Mouse (Mus musculus) neural tube, embryonic 11.5 days (tissue): ENCODE data around the gene Pygo2. TPM values are rescaled to one million over a fixed set of nuclear protein-coding genes. Genes with fewer than 3 reads are reported as not detected.

Experiments
- ATAC-seq: fragments of 200-750 bp; cut with Nextera tagmentation; 2 replicates; pipeline ENCODE4 v1.8.0; 2017; ENCODE audit warnings: moderate number of reproducible peaks, mild to moderate bottlenecking, moderate TSS enrichment, moderate library complexity; ENCODE audit not compliant: insufficient read depth, low FRiP score, low TSS enrichment
- DNase-seq: peaks from one replicate; pipeline ENCODE4 v3.0.0-alpha.2; 2015; ENCODE audit warnings: low spot score
- H3K27ac ChIP-seq: fragments of 300-500 bp; sonication (generic); 2 replicates; pipeline ENCODE4 v1.5.1; 2014; ENCODE audit warnings: low read depth, mild to moderate bottlenecking, low read length
- H3K27me3 ChIP-seq: fragments of 300-500 bp; sonication (generic); 2 replicates; pipeline ENCODE4 v1.6.1; 2014; ENCODE audit warnings: mild to moderate bottlenecking, low read length, mixed read lengths; ENCODE audit not compliant: control insufficient read depth, insufficient read depth
- H3K36me3 ChIP-seq: fragments of 300-500 bp; sonication (generic); 2 replicates; pipeline ENCODE4 v1.6.1; 2014; ENCODE audit warnings: mild to moderate bottlenecking, low read length, moderate library complexity, mixed read lengths; ENCODE audit not compliant: control insufficient read depth, insufficient read depth
- H3K4me1 ChIP-seq: fragments of 300-500 bp; sonication (generic); 2 replicates; pipeline ENCODE4 v1.6.1; 2014; ENCODE audit warnings: low read length, mixed read lengths; ENCODE audit not compliant: control insufficient read depth, insufficient read depth
- H3K4me2 ChIP-seq: fragments of 300-500 bp; sonication (generic); 2 replicates; pipeline ENCODE4 v1.6.1; 2014; ENCODE audit warnings: low read depth, mild to moderate bottlenecking, moderate library complexity
- H3K4me3 ChIP-seq: fragments of 300-500 bp; sonication (generic); 2 replicates; pipeline ENCODE4 v1.5.1; 2014; ENCODE audit warnings: low read depth, low read length
- H3K9ac ChIP-seq: fragments of 300-500 bp; sonication (generic); 2 replicates; pipeline ENCODE4 v1.6.1; 2014; ENCODE audit warnings: mild to moderate bottlenecking, low read length
- H3K9me3 ChIP-seq: fragments of 300-500 bp; sonication (generic); 2 replicates; pipeline ENCODE4 v1.6.1; 2016; ENCODE audit warnings: low read length; ENCODE audit not compliant: control insufficient read depth
- WGBS: fragments of 180-500 bp; shearing (Covaris S2); extraction: QIAGEN DNeasy Blood & Tissue Kit; methylation state at CpG from one replicate; pipeline ENCODE4 v1.1.7; 2014; 5-methylcytosine and 5-hydroxymethylcytosine counted together
- polyA plus RNA-seq: library from polyadenylated mRNA; unstranded; fragments of >200 nt; fragmentation: Nextera tagmentation; extraction: Ambion mirVana; gene quantifications from 2 replicates; pipeline ENCODE4 v1.2.1, GENCODE M21; 2014

Gene Pygo2
- polyA plus RNA-seq, 1 experiment from 2014 or later, result 55.7 TPM

GRCm38 (mm10) chr3:89435041-89435440, 5.0 kb downstream of the Pygo2 start:
- no peak overlapping the region for H3K4me2 ChIP-seq
- H3K4me3 ChIP-seq, result no peak overlapping the region
- H3K9me3 ChIP-seq, result no peaks in the 10 kb centered on the region
- H3K27ac ChIP-seq, result no peak overlapping the region
- DNase-seq, result no peak
- peaks cover 7% of the 10 kb centered on the region; the same call in 1 of the 2 replicates for H3K36me3 ChIP-seq
- no peak for ATAC-seq
- no peak overlapping the region for H3K9ac ChIP-seq
- 78% methylated on average over 7 of the region's 7 CpGs for WGBS
- H3K27me3 ChIP-seq, result no peaks in the 10 kb centered on the region
- peaks cover 17% of the 10 kb centered on the region for H3K4me1 ChIP-seq

- Histone ChIP-seq H3K4me1 (peaks cover 8% of the 10 kb centered on the region), H3K9me3 (no peaks in the 10 kb centered on the region), H3K36me3 (peaks cover 7% of the 10 kb centered on the region; the same call in 1 of the 2 replicates), H3K4me3 (peak within 1 kb of the TSS; percentile 19), H3K27ac (no peak within 1 kb of the TSS), H3K9ac (peak within 1 kb of the TSS; percentile 8), H3K4me2 (peak within 1 kb of the TSS; percentile 39), H3K27me3 (no peaks in the 10 kb centered on the region)
- ATAC-seq (peak; percentile 73), DNase-seq (peak; percentile 81)
- 3% methylated on average over 16 of the region's 16 CpGs for WGBS
Observed at GRCm38 (mm10) chr3:89436176-89437113, 6.4 kb downstream of the Pygo2 start, which contains the start of gene Pbxip1. TSS of gene Pbxip1 (plus strand) at chr3:89436706.

- H3K27me3 ChIP-seq, result no peaks in the 10 kb centered on the region
- peak overlapping the region; percentile 39 for H3K4me2 ChIP-seq
- no peak for ATAC-seq
- H3K4me1 ChIP-seq, result peaks cover 6% of the 10 kb centered on the region
- no peak overlapping the region for H3K27ac ChIP-seq
- no peak for DNase-seq
- 28% methylated on average over 5 of the region's 5 CpGs for WGBS
- H3K36me3 ChIP-seq, result peaks cover 7% of the 10 kb centered on the region; the same call in 1 of the 2 replicates
- H3K9me3 ChIP-seq, result no peaks in the 10 kb centered on the region
- H3K4me3 ChIP-seq, result peak overlapping the region; percentile 19; the same call in 1 of the 2 replicates
- peak overlapping the region; percentile 8; the same call in 1 of the 2 replicates for H3K9ac ChIP-seq
Observed at GRCm38 (mm10) chr3:89437269-89437668, 7.3 kb downstream of the Pygo2 start.

GRCm38 (mm10) chr3:89440691-89441090, 10.7 kb downstream of the Pygo2 start:
- Histone ChIP-seq H3K9me3 (no peaks in the 10 kb centered on the region), H3K27ac (no peak overlapping the region), H3K4me3 (no peak overlapping the region), H3K4me1 (peaks cover 6% of the 10 kb centered on the region), H3K9ac (no peak overlapping the region), H3K4me2 (no peak overlapping the region), H3K27me3 (no peaks in the 10 kb centered on the region), H3K36me3 (no peaks in the 10 kb centered on the region)
- ATAC-seq, result no peak
- 89% methylated on average over 2 of the region's 2 CpGs for WGBS
- DNase-seq, result no peak

GRCm38 (mm10) chr3:89448720-89449537, 18.9 kb downstream of the Pygo2 start:
- Histone ChIP-seq H3K36me3 (no peaks in the 10 kb centered on the region), H3K4me1 (no peaks in the 10 kb centered on the region), H3K27ac (no peak overlapping the region), H3K4me2 (no peak overlapping the region), H3K4me3 (no peak overlapping the region), H3K9ac (no peak overlapping the region), H3K27me3 (no peaks in the 10 kb centered on the region), H3K9me3 (no peaks in the 10 kb centered on the region)
- no peak for ATAC-seq
- WGBS, result 71% methylated on average over 13 of the region's 13 CpGs
- no peak for DNase-seq

- Histone ChIP-seq H3K27ac (no peak overlapping the region), H3K9ac (no peak overlapping the region), H3K27me3 (no peaks in the 10 kb centered on the region), H3K9me3 (no peaks in the 10 kb centered on the region), H3K4me1 (no peaks in the 10 kb centered on the region), H3K4me2 (no peak overlapping the region), H3K36me3 (no peaks in the 10 kb centered on the region), H3K4me3 (no peak overlapping the region)
- 32% methylated on average over 7 of the region's 7 CpGs for WGBS
- DNase-seq, result peak; percentile 74
- ATAC-seq, result peak; percentile 75; the same call in 1 of the 2 replicates
Observed at GRCm38 (mm10) chr3:89449541-89449940, 19.5 kb downstream of the Pygo2 start.

- no peak overlapping the region for H3K4me2 ChIP-seq
- no peak overlapping the region for H3K9ac ChIP-seq
- H3K36me3 ChIP-seq, result no peaks in the 10 kb centered on the region
- no peak for DNase-seq
- H3K4me1 ChIP-seq, result no peaks in the 10 kb centered on the region
- no peak overlapping the region for H3K27ac ChIP-seq
- H3K27me3 ChIP-seq, result no peaks in the 10 kb centered on the region
- no peaks in the 10 kb centered on the region for H3K9me3 ChIP-seq
- WGBS, result 93% methylated on average over 1 of the region's 1 CpGs
- no peak overlapping the region for H3K4me3 ChIP-seq
- ATAC-seq, result no peak
Observed at GRCm38 (mm10) chr3:89451916-89452315, 21.9 kb downstream of the Pygo2 start.

GRCm38 (mm10) chr3:89454401-89455177, 24.6 kb downstream of the Pygo2 start, which contains the start of gene Pmvk:
TSS of gene Pmvk (plus strand) at chr3:89454541.
- Histone ChIP-seq H3K4me3 (no peak within 1 kb of the TSS), H3K9ac (no peak within 1 kb of the TSS), H3K9me3 (no peaks in the 10 kb centered on the region), H3K4me1 (peaks cover 2% of the 10 kb centered on the region), H3K27ac (no peak within 1 kb of the TSS), H3K4me2 (no peak within 1 kb of the TSS), H3K36me3 (no peaks in the 10 kb centered on the region), H3K27me3 (no peaks in the 10 kb centered on the region)
- DNase-seq (no peak), ATAC-seq (no peak)
- 70% methylated on average over 10 of the region's 10 CpGs for WGBS
